Mouse (Mus musculus) E14TG2a.4 (cell line): Measurements from ENCODE around the gene Jak2.

Experiments used
- CTCF ChIP-seq: conservative IDR thresholded peaks from 2 replicates; pipeline ENCODE4 v1.5.1; 2014; ENCODE audit warnings: low read length
- NANOG ChIP-seq: IDR thresholded peaks from 2 replicates; pipeline ENCODE4 v1.6.1; 2014; ENCODE audit warnings: borderline replicate concordance, low read length, mixed read lengths
- POU5F1 ChIP-seq: IDR thresholded peaks from 2 replicates; pipeline ENCODE4 v1.6.1; 2014; ENCODE audit warnings: low read length, borderline replicate concordance

GRCm38 (mm10) chr19:29265538-29265937 is 13.9 kb downstream of the Jak2 start:
- TF ChIP-seq CTCF: no peak
- no peak for TF ChIP-seq NANOG
- no peak for TF ChIP-seq POU5F1
